Mouse (Mus musculus): ENCODE data around the gene Oscar.

Oscar gene

DNA sequence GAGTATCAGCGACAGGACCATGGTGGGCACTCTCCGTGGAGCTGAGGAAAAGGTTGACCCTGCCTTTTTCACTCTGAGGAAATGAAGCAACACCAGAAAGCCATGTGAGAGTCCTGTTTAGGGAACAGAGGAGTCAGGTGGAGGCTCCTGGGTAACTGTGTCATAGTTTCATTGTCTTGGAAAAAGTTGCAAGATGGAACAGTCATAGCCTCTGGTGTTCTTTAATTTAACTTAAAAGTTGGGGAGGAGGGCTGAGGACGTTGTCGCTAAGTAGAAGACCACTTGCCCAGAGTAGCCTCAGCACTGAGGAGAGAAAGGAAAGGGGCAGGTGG, at the start of gene Oscar:
Gene Oscar, minus strand, starts transcription at position 101 of the 332 bp plus-strand sequence.
- no peak for DNase-seq

DNA sequence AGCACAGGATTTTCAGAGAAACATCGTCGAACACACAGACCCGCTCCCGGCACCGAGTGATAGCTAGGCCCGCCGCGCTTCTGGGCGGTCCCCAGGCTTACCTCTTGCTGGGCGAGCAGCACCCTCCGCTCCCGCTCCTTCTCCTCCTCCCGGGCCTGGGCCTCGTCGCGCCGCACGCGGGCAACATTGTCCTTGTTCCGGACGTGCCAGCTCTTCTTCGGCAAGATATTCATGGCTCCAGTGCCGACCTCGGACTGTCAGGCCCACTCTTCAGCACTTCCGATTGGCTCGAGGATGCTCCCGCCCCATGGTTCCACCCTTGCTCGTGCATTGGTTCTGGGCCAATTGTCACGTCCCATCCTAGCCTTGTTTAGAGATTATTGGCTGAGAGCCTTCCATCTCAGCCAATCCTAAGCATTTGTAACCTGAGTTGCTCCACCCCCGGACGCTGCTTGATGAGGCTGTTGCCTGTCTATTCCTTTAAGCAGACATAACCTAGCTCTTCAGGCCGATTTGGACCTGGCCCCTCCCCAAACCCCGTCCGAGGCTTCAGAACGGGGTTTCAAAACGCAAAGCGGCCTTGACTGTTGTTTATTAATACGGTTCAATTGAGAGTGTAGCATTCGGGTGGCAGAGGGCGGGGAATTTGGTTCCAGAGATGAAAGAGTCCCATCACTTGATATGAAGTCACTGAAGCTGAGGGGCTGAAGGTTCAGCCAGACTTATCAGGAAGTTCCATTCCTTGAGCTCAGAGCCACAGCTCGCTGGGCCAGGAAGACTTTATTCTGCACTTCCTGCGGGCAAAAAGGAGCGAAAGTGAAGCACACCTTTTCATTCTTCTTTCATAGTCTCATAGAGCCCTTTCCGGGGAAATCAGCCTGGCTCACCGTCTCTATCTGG, 49.5 kb upstream of the Oscar start, which contains the start of gene Leng1:
Gene Leng1, minus strand, starts transcription at position 626 of the 900 bp plus-strand sequence.
- DNase-seq: peak; percentile 96

DNA sequence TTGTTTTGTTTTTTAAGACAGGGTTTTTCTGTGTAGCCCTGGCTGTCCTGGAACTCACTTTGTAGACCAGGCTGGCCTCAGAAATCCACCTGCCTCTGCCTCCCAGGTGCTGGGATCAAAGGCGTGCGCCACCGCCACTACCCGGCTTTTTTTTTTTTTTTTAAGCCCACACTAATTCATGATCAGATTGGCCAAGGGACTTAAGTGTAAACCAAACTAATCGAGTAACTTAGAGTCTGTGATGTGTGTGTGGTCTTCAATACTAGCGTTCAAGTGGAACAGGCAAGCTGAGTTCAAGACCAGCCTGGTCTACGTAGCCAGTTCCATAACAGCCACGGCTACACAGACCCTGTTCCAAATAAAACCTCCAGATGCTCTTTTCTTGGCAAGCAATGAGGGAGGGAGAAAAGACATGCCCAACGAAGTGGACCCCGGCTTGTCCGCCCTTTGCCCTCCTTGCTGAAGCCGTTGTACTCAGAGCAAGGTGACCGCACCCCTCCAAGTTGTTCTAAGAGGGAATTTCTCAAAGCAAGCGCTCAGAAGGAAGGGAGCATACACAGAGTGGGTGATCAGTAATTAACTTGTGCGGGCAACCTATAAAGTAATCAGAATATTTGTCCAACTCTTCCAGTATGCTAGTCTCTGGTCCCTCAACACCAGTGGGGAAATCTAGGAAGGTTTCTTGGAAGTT, 48.7 kb upstream of the Oscar start:
- DNase-seq: peak; percentile 37

DNA sequence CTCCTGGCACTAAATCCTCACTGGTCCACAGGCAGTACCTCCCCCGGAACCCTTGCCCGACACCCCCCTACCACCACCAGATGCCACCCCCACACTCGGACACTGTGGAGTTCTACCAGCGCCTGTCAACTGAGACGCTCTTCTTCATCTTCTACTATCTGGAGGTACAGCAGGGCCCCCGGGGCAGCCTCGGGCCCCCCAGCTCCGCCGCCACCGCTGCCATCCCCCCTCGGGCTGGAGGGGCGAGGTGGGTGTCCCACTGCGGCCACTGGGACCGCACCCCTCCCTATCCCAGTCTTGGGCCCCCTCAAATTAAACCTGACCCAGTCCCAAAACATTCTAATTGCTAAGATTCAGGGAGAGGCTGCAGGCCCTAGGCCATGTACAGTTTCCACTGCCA, 42.6 kb upstream of the Oscar start:
- no peak for DNase-seq

DNA sequence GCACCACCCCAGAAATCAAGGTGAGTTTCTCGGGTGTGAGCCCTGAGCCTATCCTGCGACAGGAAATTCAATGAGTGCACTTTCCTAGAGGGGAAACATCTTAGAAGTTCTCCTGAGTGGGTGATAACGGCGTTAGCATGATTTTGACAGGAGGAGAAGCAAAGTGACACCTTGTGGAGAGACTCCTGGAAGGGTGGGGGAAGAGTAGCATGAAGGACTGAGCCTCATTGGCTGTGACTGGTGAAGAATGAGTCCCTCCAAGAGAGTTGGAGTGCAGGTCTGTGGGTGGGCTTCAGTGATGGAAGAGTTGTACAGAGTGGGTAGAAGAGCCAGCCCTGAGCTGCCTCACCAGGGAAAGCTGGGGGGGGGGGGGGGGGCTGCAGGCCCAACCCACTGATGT, 41.0 kb upstream of the Oscar start:
- DNase-seq: no peak

- DNase-seq: no peak
Observed at GRCm38 (mm10) chr7:3646641-3647040, 30.7 kb upstream of the Oscar start.

DNA sequence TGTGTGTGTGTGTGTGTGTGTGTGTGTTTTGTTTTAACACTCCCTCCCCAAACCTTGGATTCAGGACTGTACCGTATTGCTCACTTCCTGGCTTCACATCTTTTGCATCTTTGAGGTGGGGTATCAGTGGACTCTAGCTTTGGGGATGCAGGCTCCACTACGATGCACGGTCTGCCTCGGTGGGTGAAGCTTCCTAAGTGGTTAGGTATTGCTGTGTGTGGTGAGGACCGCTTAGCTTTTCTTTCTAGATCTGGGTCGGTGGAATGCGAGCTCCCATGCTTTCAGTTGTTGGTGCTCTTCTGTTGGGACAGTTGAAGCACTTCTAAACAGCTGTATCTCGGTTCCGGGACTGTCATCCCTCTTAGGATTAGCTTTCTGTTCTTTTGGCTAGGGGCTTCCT, 30.2 kb upstream of the Oscar start:
- DNase-seq: no peak

GRCm38 (mm10) chr7:3645488-3646025, 29.6 kb upstream of the Oscar start:
- no peak for DNase-seq

- DNase-seq: peak; percentile 98
Observed at GRCm38 (mm10) chr7:3644672-3645487, 28.9 kb upstream of the Oscar start, which contains the start of gene Cnot3. TSS of gene Cnot3 (plus strand) at chr7:3645268.

DNA sequence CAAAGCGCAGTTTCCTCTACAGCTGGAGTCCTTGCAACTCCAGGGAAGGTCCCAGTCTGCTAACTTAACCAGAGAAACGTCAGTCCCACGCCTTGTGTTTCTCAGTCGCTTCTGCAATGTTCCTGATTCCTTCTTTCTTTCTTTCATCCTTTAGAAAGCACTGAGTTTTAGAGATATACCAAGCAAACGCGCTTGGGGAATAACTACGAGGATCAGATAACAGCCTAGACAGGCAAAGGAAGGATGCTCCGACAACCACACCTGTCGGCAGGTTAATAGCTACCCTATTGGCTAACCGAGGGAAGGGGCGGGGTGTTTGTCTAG, 28.4 kb upstream of the Oscar start:
- DNase-seq: no peak

DNA sequence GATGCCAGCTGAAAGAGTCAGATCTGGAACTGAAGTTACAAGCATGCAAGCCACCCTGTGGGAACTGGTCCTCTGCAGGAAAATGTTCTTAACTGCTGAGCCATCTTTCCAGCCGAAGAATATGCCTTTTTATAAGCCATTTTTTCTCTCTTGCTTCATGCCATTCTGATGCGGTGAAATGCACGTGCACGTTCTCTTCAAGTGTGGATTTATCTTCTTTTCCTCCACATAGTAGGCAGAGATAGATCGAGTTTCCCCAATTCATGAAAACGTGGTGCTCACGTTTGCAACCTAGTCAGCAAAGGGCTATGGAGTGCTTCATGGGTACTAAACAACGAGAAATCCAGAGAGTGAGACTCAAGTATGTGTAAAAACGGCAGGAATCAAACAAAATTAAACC, 27.9 kb upstream of the Oscar start:
- DNase-seq: no peak

GRCm38 (mm10) chr7:3643412-3643811, 27.5 kb upstream of the Oscar start:
- no peak for DNase-seq

GRCm38 (mm10) chr7:3630478-3630815, 14.5 kb upstream of the Oscar start:
- DNase-seq: no peak

- peak; percentile 95 for DNase-seq
Observed at GRCm38 (mm10) chr7:3629543-3630477, 13.9 kb upstream of the Oscar start, which contains the start of the genes Tfpt and Prpf31. TSS of gene Tfpt (minus strand) at chr7:3629929. TSS of gene Prpf31 (plus strand) at chr7:3629985.

DNA sequence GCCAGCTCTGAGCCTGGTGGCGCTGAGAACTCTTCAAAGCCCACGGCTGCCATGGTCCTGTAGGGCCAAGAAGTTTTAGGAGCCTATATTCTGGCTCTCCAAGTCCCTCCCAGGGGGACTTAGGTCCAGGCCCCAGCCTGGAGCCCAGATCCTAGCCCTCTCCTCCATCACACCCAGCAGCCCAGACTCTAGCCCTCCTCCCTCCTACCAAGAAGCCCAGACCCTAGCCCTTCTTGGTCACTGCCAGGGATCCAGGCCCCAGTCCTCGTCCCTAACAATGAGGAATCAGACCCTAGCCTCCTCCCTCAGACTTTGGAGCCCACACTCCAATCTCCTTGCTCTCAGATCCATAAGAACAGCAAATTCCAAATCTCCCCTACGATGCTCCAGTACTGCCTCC, 13.1 kb upstream of the Oscar start:
- no peak for DNase-seq

GRCm38 (mm10) chr7:3617242-3617995, 1.5 kb upstream of the Oscar start, which contains the start of gene Ndufa3:
TSS of gene Ndufa3 (plus strand) at chr7:3617373.
- peak; percentile 94 for DNase-seq

- DNase-seq: no peak
Observed at GRCm38 (mm10) chr7:3616389-3617241, 658 bp upstream of the Oscar start.

- DNase-seq: no peak
Observed at GRCm38 (mm10) chr7:3614021-3614420, 1.9 kb downstream of the Oscar start.

DNA sequence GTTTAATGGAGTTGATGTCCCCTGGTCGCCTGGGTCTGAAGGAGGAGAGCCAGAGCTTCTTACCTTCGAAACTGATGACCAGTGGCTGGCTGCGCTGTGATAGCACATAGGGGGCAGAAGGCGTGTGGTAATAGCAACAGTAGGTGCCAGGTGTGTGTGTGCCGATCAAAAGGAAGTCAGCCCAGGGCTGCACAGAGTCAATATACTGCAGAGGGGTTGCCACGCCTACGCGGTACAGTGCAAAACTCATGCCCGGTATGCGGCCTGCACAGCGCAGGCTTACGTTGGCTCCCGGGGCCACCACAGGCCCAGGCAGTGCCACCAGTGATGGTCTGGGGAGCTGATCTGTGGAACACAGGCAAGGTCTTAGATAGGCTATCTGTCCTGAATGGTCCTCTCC, 5.0 kb downstream of the Oscar start:
- DNase-seq: no peak

GRCm38 (mm10) chr7:3610437-3610836, 5.5 kb downstream of the Oscar start:
- DNase-seq: no peak

Data from embryo, embryonic 11 days (tissue).